ENCODE assay signal across 8 mouse cellular contexts in genomic region chr3:107035521-107036457, GRCm38 (mm10). TPM values are rescaled to one million over a fixed set of nuclear protein-coding genes. Genes with fewer than 3 reads are reported as not detected.
DNase-seq lines count a peak whose midpoint lies in the region; ATAC-seq and TF ChIP-seq lines count a peak whose summit lies in the region.

TSS of gene Kcna3 (plus strand) at chr3:107036169.

- peak within 1 kb of the TSS; percentile 88 for H3K9ac ChIP-seq in forebrain, embryonic 12.5 days
- peak within 1 kb of the TSS; percentile 53 for H3K9ac ChIP-seq in heart, postnatal 0 days (replicated peaks; ENCODE audit: low read depth, low read length)
- H3K9ac ChIP-seq in lung, embryonic 15.5 days, result peak within 1 kb of the TSS; percentile 57

- H3K27me3 ChIP-seq in forebrain, embryonic 12.5 days, result no peaks in the 10 kb centered on the region
- H3K27me3 ChIP-seq in heart, postnatal 0 days (ENCODE audit: control insufficient read depth, insufficient read depth, low read length), result peaks cover 22% of the 10 kb centered on the region
- peaks cover 22% of the 10 kb centered on the region for H3K27me3 ChIP-seq in lung, embryonic 15.5 days
- H3K27me3 ChIP-seq in thymus, adult 2 months (ENCODE audit: control insufficient read depth, insufficient read depth, low read length), result no peaks in the 10 kb centered on the region

- H3K4me1 ChIP-seq in brown adipose tissue, adult 24 weeks (ENCODE audit: control insufficient read depth, insufficient read depth, insufficient read length, low read length), result peaks cover 4% of the 10 kb centered on the region
- peaks cover 46% of the 10 kb centered on the region for H3K4me1 ChIP-seq in forebrain, embryonic 12.5 days
- 0 out of 2 replicates have a peak, but pooled peaks cover 4% of the 10 kb centered on the region for H3K4me1 ChIP-seq in heart, postnatal 0 days (ENCODE audit: control insufficient read depth, insufficient read depth)
- H3K4me1 ChIP-seq in lung, embryonic 15.5 days, result peaks cover 24% of the 10 kb centered on the region
- peaks cover 4% of the 10 kb centered on the region for H3K4me1 ChIP-seq in olfactory bulb, adult 2 months (ENCODE audit: control insufficient read depth, insufficient read depth, low read length)
- H3K4me1 ChIP-seq in thymus, adult 2 months (replicated peaks; ENCODE audit: control insufficient read depth, insufficient read depth, low read length), result peaks cover 4% of the 10 kb centered on the region; the same call in 1 of the 2 replicates

- no peak within 1 kb of the TSS for H3K27ac ChIP-seq in brown adipose tissue, adult 24 weeks (replicated peaks; ENCODE audit: low read depth, low read length)
- peak within 1 kb of the TSS; percentile 89 for H3K27ac ChIP-seq in forebrain, embryonic 12.5 days
- no peak within 1 kb of the TSS for H3K27ac ChIP-seq in heart, postnatal 0 days (ENCODE audit: low read depth)
- 0 out of 2 replicates have a peak within 1 kb of the TSS, but pooled peaks have one; percentile 31 for H3K27ac ChIP-seq in lung, embryonic 15.5 days
- peak within 1 kb of the TSS; percentile 53 for H3K27ac ChIP-seq in olfactory bulb, adult 2 months (ENCODE audit: insufficient read depth, low read depth, low read length)
- peak within 1 kb of the TSS; percentile 93 for H3K27ac ChIP-seq in thymus, adult 2 months (ENCODE audit: control insufficient read depth, insufficient read depth, low read length)

- no peak for TF ChIP-seq POLR2A in olfactory bulb, adult 2 months (IDR thresholded peaks at IDR 0.05; ENCODE audit: insufficient read depth, low read depth, low read length)
- peak; percentile 78 for TF ChIP-seq POLR2A in thymus, adult 2 months (IDR thresholded peaks at IDR 0.05; ENCODE audit: control insufficient read depth, extremely low read depth, insufficient read depth, low read length, poor library complexity)

- H3K9me3 ChIP-seq in forebrain, embryonic 12.5 days, result no peaks in the 10 kb centered on the region
- no peaks in the 10 kb centered on the region for H3K9me3 ChIP-seq in heart, postnatal 0 days (replicated peaks; ENCODE audit: control insufficient read depth, low read length)
- no peaks in the 10 kb centered on the region for H3K9me3 ChIP-seq in lung, embryonic 15.5 days

- ATAC-seq in forebrain, embryonic 12.5 days (ENCODE audit: low FRiP score), result peak; percentile 95
- peak; percentile 86 for ATAC-seq in heart, postnatal 0 days (ENCODE audit: insufficient read depth, low read depth)
- peak; percentile 97 for ATAC-seq in lung, embryonic 15.5 days (ENCODE audit: borderline replicate concordance, extremely low read depth, low FRiP score, low TSS enrichment)

- TF ChIP-seq EP300 in heart, postnatal 0 days (IDR thresholded peaks at IDR 0.05; ENCODE audit: low read depth), result no peak

- H3K4me2 ChIP-seq in forebrain, embryonic 12.5 days, result peak within 1 kb of the TSS; percentile 79
- peak within 1 kb of the TSS; percentile 95 for H3K4me2 ChIP-seq in heart, postnatal 0 days (ENCODE audit: low read depth, low read length)
- H3K4me2 ChIP-seq in lung, embryonic 15.5 days, result peak within 1 kb of the TSS; percentile 98

- H3K4me3 ChIP-seq in brown adipose tissue, adult 24 weeks (ENCODE audit: insufficient read depth, low read depth, low read length), result peak within 1 kb of the TSS; percentile 57
- peak within 1 kb of the TSS; percentile 84 for H3K4me3 ChIP-seq in forebrain, embryonic 12.5 days (replicated peaks)
- H3K4me3 ChIP-seq in heart, postnatal 0 days (ENCODE audit: low read depth, low read length), result peak within 1 kb of the TSS; percentile 66
- H3K4me3 ChIP-seq in lung, embryonic 15.5 days, result peak within 1 kb of the TSS; percentile 63
- H3K4me3 ChIP-seq in olfactory bulb, adult 2 months (ENCODE audit: insufficient read depth, low read depth, low read length), result peak within 1 kb of the TSS; percentile 63
- H3K4me3 ChIP-seq in thymus, adult 2 months (ENCODE audit: control insufficient read depth, insufficient read depth, low read length), result peak within 1 kb of the TSS; percentile 89

- under 1% methylated on average over 50 of the region's 80 CpGs for WGBS in forebrain, embryonic 12.5 days
- WGBS in heart, postnatal 0 days, result 1% methylated on average over 51 of the region's 80 CpGs
- WGBS in lung, embryonic 15.5 days, result 3% methylated on average over 70 of the region's 80 CpGs
- WGBS in olfactory bulb, adult 2 months, result 2% methylated on average over 73 of the region's 80 CpGs
- WGBS in thymus, adult 2 months, result 1% methylated on average over 73 of the region's 80 CpGs

- no peaks in the 10 kb centered on the region for H3K36me3 ChIP-seq in forebrain, embryonic 12.5 days (replicated peaks)
- H3K36me3 ChIP-seq in heart, postnatal 0 days (replicated peaks; ENCODE audit: control insufficient read depth, insufficient read depth, low read length), result no peaks in the 10 kb centered on the region
- no peaks in the 10 kb centered on the region for H3K36me3 ChIP-seq in lung, embryonic 15.5 days
- H3K36me3 ChIP-seq in thymus, adult 2 months (ENCODE audit: control insufficient read depth, insufficient read depth, low read length), result no peaks in the 10 kb centered on the region

- no peak for TF ChIP-seq CTCF in heart, postnatal 0 days (IDR thresholded peaks at IDR 0.05; ENCODE audit: low read depth)
- TF ChIP-seq CTCF in olfactory bulb, adult 2 months (IDR thresholded peaks at IDR 0.05; ENCODE audit: insufficient read depth, low read depth, low read length), result no peak
- TF ChIP-seq CTCF in thymus, adult 2 months (IDR thresholded peaks at IDR 0.05; ENCODE audit: borderline replicate concordance, control insufficient read depth, extremely low read depth, insufficient read depth, low read length, poor library complexity), result no peak

- DNase-seq in CD4-positive, CD25-positive, alpha-beta regulatory T cell, adult 2 months (ENCODE audit: low read depth, low spot score), result peak; percentile 85
- DNase-seq in heart, postnatal 0 days (ENCODE audit: low spot score), result peak; percentile 36
- peak; percentile 42 to 62 for DNase-seq in layer of hippocampus, adult 18-20 months (ENCODE audit: low spot score in 2 of 2)
- DNase-seq in thymus, adult 2 months, result peak; percentile 90

RNA-seq across cellular contexts. Expression of gene Kcna3, which starts in this region (rescaled TPM):
- polyA plus RNA-seq in brown adipose tissue, adult 24 weeks (2012; ENCODE audit: insufficient read depth, insufficient read length, missing spikeins), result 0.55 TPM in 1 of 2 replicates, not detected in the other
- polyA plus RNA-seq in forebrain, embryonic 12.5 days (2016; fragmentation: Nextera tagmentation; extraction: Ambion mirVana), result 17.3 and 18.4 TPM in 2 replicates
- 1.7 TPM in 1 of 2 replicates, not detected in the other for total RNA-seq in heart, postnatal 0 days (2014; rRNA removed; ENCODE audit: low replicate concordance)
- 0.10 and 0.19 TPM in 2 replicates for polyA plus RNA-seq in heart, postnatal 0 days (2015; fragmentation: Nextera tagmentation; extraction: Ambion mirVana)
- total RNA-seq in layer of hippocampus, adult 18-20 months (2021), result 10 to 100 TPM; 21.6 to 26.7 TPM
- polyA plus RNA-seq in lung, embryonic 15.5 days (2015; fragmentation: Nextera tagmentation; extraction: Ambion mirVana), result 3.0 and 3.5 TPM in 2 replicates
- polyA plus RNA-seq in olfactory bulb, adult 2 months (2012; ENCODE audit: insufficient read depth, insufficient read length, low replicate concordance, missing spikeins), result not detected in 2 replicates
- 151 and 202 TPM in 2 replicates for polyA plus RNA-seq in thymus, adult 2 months (2012; rRNA removed)

Comparison
In these comparisons a context has a peak if more than half of its experiments do, and no peak if none do; other contexts are left out.
1. DNase-seq: peak in every context shown above with its lines; median percentile 90 in thymus, adult 2 months; 85 in CD4-positive, CD25-positive, alpha-beta regulatory T cell, adult 2 months; 52 in layer of hippocampus, adult 18-20 months; 36 in heart, postnatal 0 days.
2. H3K27ac ChIP-seq: peak in forebrain, embryonic 12.5 days (single experiment), lung, embryonic 15.5 days (single experiment), olfactory bulb, adult 2 months (single experiment) and thymus, adult 2 months (single experiment); none in brown adipose tissue, adult 24 weeks (single experiment) and heart, postnatal 0 days (single experiment).
3. Peak in every context shown above with its lines, with median percentiles within 50 percentile points of each other: H3K4me3 ChIP-seq, ATAC-seq, H3K4me2 ChIP-seq and H3K9ac ChIP-seq.